Mouse (Mus musculus): ENCODE results near the gene Icam1.

GRCm38 (mm10) chr9:20993165-20993898 is 22.5 kb upstream of the Icam1 start:
- TF ChIP-seq USF1 (IDR thresholded peaks at IDR 0.05; ENCODE audit: low read depth, low read length) (no peak), CTCF (conservative IDR thresholded peaks at IDR 0.05 in 1 of 2, IDR thresholded peaks at IDR 0.05 in 1 of 2; ENCODE audit: low read depth in 2 of 2, low read length in 2 of 2) (no peak), MAFK (IDR thresholded peaks at IDR 0.05; ENCODE audit: insufficient replicate concordance, low read length) (no peak), EP300 (IDR thresholded peaks at IDR 0.05; ENCODE audit: low read length) (no peak), JUN (IDR thresholded peaks at IDR 0.05; ENCODE audit: insufficient read depth, low read depth, low read length) (no peak), TCF12 (IDR thresholded peaks at IDR 0.05; ENCODE audit: low read depth, low read length) (no peak), ZC3H11A (IDR thresholded peaks at IDR 0.05; ENCODE audit: low read depth, low read length) (no peak), ELF1 (IDR thresholded peaks at IDR 0.05; ENCODE audit: low read depth, low read length) (no peak), SIN3A (IDR thresholded peaks at IDR 0.05; ENCODE audit: low read length) (no peak)

Measured in CH12.LX (cell line).